Comparison of ENCODE assay signal across 9 mouse cellular contexts in genomic region chr15:31225643-31226325, GRCm38 (mm10). TPM values are rescaled to one million over a fixed set of nuclear protein-coding genes. Genes with fewer than 3 reads are reported as not detected.
DNase-seq lines count a peak whose midpoint lies in the region; ATAC-seq lines count a peak whose summit lies in the region.
"Had no signal": no experiment of that assay in that cellular context is flagged by ENCODE, and none has a peak within 500 bp of the region (broad histone marks: within the 10 kb centered on the region; RNA-seq: fewer than 3 reads in every experiment).

No protein-coding gene starts in this region.

- H3K9ac ChIP-seq in forebrain, embryonic 13.5 days: no peak overlapping the region
- no peak overlapping the region for H3K9ac ChIP-seq in forebrain, embryonic 15.5 days (replicated peaks)
- no peak overlapping the region for H3K9ac ChIP-seq in intestine, embryonic 15.5 days
- H3K9ac ChIP-seq in neural tube, embryonic 15.5 days (replicated peaks): no peak overlapping the region

- H3K4me3 ChIP-seq in forebrain, embryonic 13.5 days: no peak overlapping the region
- no peak overlapping the region for H3K4me3 ChIP-seq in forebrain, embryonic 15.5 days
- peak overlapping the region; percentile 77; the same call in 1 of the 2 replicates for H3K4me3 ChIP-seq in intestine, embryonic 15.5 days (replicated peaks)
- peak overlapping the region; percentile 85; the same call in 1 of the 2 replicates for H3K4me3 ChIP-seq in neural tube, embryonic 15.5 days (replicated peaks)

- DNase-seq in lung, postnatal 36 days: peak; percentile 6
- no peak for DNase-seq in lung, adult 18-20 months
- DNase-seq in ovary, postnatal 36 days (ENCODE audit: low spot score): no peak
- no peak for DNase-seq in cerebellum, adult 9-10 months

- H3K4me2 ChIP-seq in forebrain, embryonic 13.5 days: peak overlapping the region; percentile 76; the same call in 1 of the 2 replicates
- no peak overlapping the region for H3K4me2 ChIP-seq in forebrain, embryonic 15.5 days (replicated peaks)
- peak overlapping the region; percentile 62 for H3K4me2 ChIP-seq in intestine, embryonic 15.5 days (replicated peaks)
- peak overlapping the region; percentile 71 for H3K4me2 ChIP-seq in neural tube, embryonic 15.5 days

- ATAC-seq in forebrain, embryonic 13.5 days: no peak
- ATAC-seq in forebrain, embryonic 15.5 days (replicated peaks): no peak
- ATAC-seq in intestine, embryonic 15.5 days: no peak
- ATAC-seq in neural tube, embryonic 15.5 days (ENCODE audit: low FRiP score): no peak

- 0 out of 2 replicates have a peak, but pooled peaks cover 4% of the 10 kb centered on the region for H3K4me1 ChIP-seq in forebrain, embryonic 13.5 days
- H3K4me1 ChIP-seq in forebrain, embryonic 15.5 days: peaks cover 15% of the 10 kb centered on the region
- H3K4me1 ChIP-seq in intestine, embryonic 15.5 days (replicated peaks): peaks cover 11% of the 10 kb centered on the region
- peaks cover 18% of the 10 kb centered on the region for H3K4me1 ChIP-seq in neural tube, embryonic 15.5 days

- H3K9me3 ChIP-seq in forebrain, embryonic 13.5 days (replicated peaks): no peaks in the 10 kb centered on the region
- no peaks in the 10 kb centered on the region for H3K9me3 ChIP-seq in forebrain, embryonic 15.5 days
- H3K9me3 ChIP-seq in intestine, embryonic 15.5 days: no peaks in the 10 kb centered on the region
- no peaks in the 10 kb centered on the region for H3K9me3 ChIP-seq in neural tube, embryonic 15.5 days (replicated peaks)
- H3K9me3 ChIP-seq: midbrain, embryonic 12.5 days had no signal

- WGBS in forebrain, embryonic 13.5 days: 75% methylated on average over 4 of the region's 4 CpGs
- WGBS in forebrain, embryonic 15.5 days: 81% methylated on average over 4 of the region's 4 CpGs
- WGBS in intestine, embryonic 15.5 days: 68% methylated on average over 4 of the region's 4 CpGs
- 83% methylated on average over 4 of the region's 4 CpGs for WGBS in neural tube, embryonic 15.5 days

- H3K36me3 ChIP-seq in forebrain, embryonic 13.5 days (ENCODE audit: poor library complexity, severe bottlenecking): no peaks in the 10 kb centered on the region
- H3K36me3 ChIP-seq in forebrain, embryonic 15.5 days: no peaks in the 10 kb centered on the region
- no peaks in the 10 kb centered on the region for H3K36me3 ChIP-seq in intestine, embryonic 15.5 days
- no peaks in the 10 kb centered on the region for H3K36me3 ChIP-seq in neural tube, embryonic 15.5 days
- H3K36me3 ChIP-seq: midbrain, embryonic 12.5 days had no signal

- no peaks in the 10 kb centered on the region for H3K27me3 ChIP-seq in forebrain, embryonic 13.5 days
- no peaks in the 10 kb centered on the region for H3K27me3 ChIP-seq in forebrain, embryonic 15.5 days
- H3K27me3 ChIP-seq in intestine, embryonic 15.5 days (replicated peaks): no peaks in the 10 kb centered on the region
- H3K27me3 ChIP-seq in neural tube, embryonic 15.5 days (replicated peaks): no peaks in the 10 kb centered on the region
- H3K27me3 ChIP-seq: midbrain, embryonic 12.5 days had no signal

- H3K27ac ChIP-seq in forebrain, embryonic 13.5 days: no peak overlapping the region
- H3K27ac ChIP-seq in forebrain, embryonic 15.5 days (replicated peaks): no peak overlapping the region
- no peak overlapping the region for H3K27ac ChIP-seq in intestine, embryonic 15.5 days
- no peak overlapping the region for H3K27ac ChIP-seq in neural tube, embryonic 15.5 days (replicated peaks)
- H3K27ac ChIP-seq: midbrain, embryonic 12.5 days had no signal

RNA-seq across cellular contexts. Expression of gene Dap, which starts 1.7 kb away (rescaled TPM):
- 23.3 and 23.8 TPM in 2 replicates for polyA plus RNA-seq in forebrain, embryonic 13.5 days (2015; fragmentation: Nextera tagmentation; extraction: Ambion mirVana)
- 18.7 and 19.7 TPM in 2 replicates for polyA plus RNA-seq in forebrain, embryonic 15.5 days (2015; fragmentation: Nextera tagmentation; extraction: Ambion mirVana)
- polyA plus RNA-seq in intestine, embryonic 15.5 days (2015; fragmentation: Nextera tagmentation; extraction: Ambion mirVana): 89.0 and 93.3 TPM in 2 replicates
- polyA plus RNA-seq in neural tube, embryonic 15.5 days (2015; fragmentation: Nextera tagmentation; extraction: Ambion mirVana): 28.2 and 35.3 TPM in 2 replicates

Comparison
In these comparisons a context has a peak if more than half of its experiments do, and no peak if none do; other contexts are left out.
1. H3K4me3 ChIP-seq: peak in intestine, embryonic 15.5 days (single experiment) and neural tube, embryonic 15.5 days (single experiment); none in forebrain, embryonic 13.5 days (single experiment) and forebrain, embryonic 15.5 days (single experiment).